Mouse (Mus musculus) midbrain, embryonic 15.5 days (tissue): ENCODE data around the gene Zfp40. TPM values are rescaled to one million over a fixed set of nuclear protein-coding genes. Genes with fewer than 3 reads are reported as not detected.
"Not testable (repeated sequence)": the region's sequence is repeated elsewhere in the genome, so short reads cannot be mapped to it uniquely, and the experiment has no call there.

Experiments
- ATAC-seq: fragments of 200-750 bp; cut with Nextera tagmentation; replicated peaks from 2 replicates; pipeline ENCODE4 v1.8.0; 2017; ENCODE audit warnings: moderate TSS enrichment
- H3K27ac ChIP-seq: fragments of 300-500 bp; sonication (generic); 2 replicates; pipeline ENCODE4 v1.5.1; 2015; ENCODE audit warnings: mild to moderate bottlenecking, inconsistent platforms
- H3K27me3 ChIP-seq: fragments of 300-500 bp; sonication (generic); replicated peaks from 2 replicates; pipeline ENCODE4 v1.6.1; 2015; ENCODE audit warnings: inconsistent platforms
- H3K36me3 ChIP-seq: fragments of 300-500 bp; sonication (generic); replicated peaks from 2 replicates; pipeline ENCODE4 v1.6.1; 2015; ENCODE audit warnings: inconsistent platforms
- H3K4me1 ChIP-seq: fragments of 300-500 bp; sonication (generic); 2 replicates; pipeline ENCODE4 v1.6.1; 2015; ENCODE audit warnings: inconsistent platforms
- H3K4me2 ChIP-seq: fragments of 300-500 bp; sonication (generic); 2 replicates; pipeline ENCODE4 v1.6.1; 2015; ENCODE audit warnings: inconsistent platforms, mild to moderate bottlenecking, moderate library complexity
- H3K4me3 ChIP-seq: fragments of 300-500 bp; sonication (generic); 2 replicates; pipeline ENCODE4 v1.5.1; 2015; ENCODE audit warnings: mild to moderate bottlenecking, inconsistent platforms
- H3K9ac ChIP-seq: fragments of 300-500 bp; sonication (generic); 2 replicates; pipeline ENCODE4 v1.6.1; 2015; ENCODE audit warnings: mild to moderate bottlenecking, inconsistent platforms
- H3K9me3 ChIP-seq: fragments of 300-500 bp; sonication (generic); 2 replicates; pipeline ENCODE4 v1.6.1; 2016; ENCODE audit warnings: inconsistent platforms
- WGBS: fragments of 180-500 bp; shearing (Covaris S2); methylation state at CpG from one replicate; pipeline ENCODE4 v1.1.7; 2015; ENCODE audit warnings: mixed read lengths; 5-methylcytosine and 5-hydroxymethylcytosine counted together
- polyA plus RNA-seq: library from polyadenylated mRNA; unstranded; fragments of >200 nt; fragmentation: Nextera tagmentation; extraction: Ambion mirVana; gene quantifications from 2 replicates; pipeline ENCODE4 v1.2.1, GENCODE M21; 2015

The Zfp40 gene
- 25.4 and 29.9 TPM in 2 replicates for polyA plus RNA-seq

GRCm38 (mm10) chr17:23192453-23193379 is at the start of gene Zfp40:
Zfp40 (minus strand) TSS chr17:23193252.
- peak within 1 kb of the TSS; percentile 69 for H3K4me3 ChIP-seq
- 3% methylated on average over 27 of the region's 27 CpGs for WGBS
- H3K4me1 ChIP-seq = peaks cover 13% of the 10 kb centered on the region
- H3K4me2 ChIP-seq = peak within 1 kb of the TSS; percentile 84
- H3K36me3 ChIP-seq = no peaks in the 10 kb centered on the region; the same call in 1 of the 2 replicates
- peak; percentile 100 for ATAC-seq
- H3K27ac ChIP-seq = peak within 1 kb of the TSS; percentile 82
- H3K27me3 ChIP-seq = no peaks in the 10 kb centered on the region
- peak within 1 kb of the TSS; percentile 68 for H3K9ac ChIP-seq
- no peaks in the 10 kb centered on the region for H3K9me3 ChIP-seq

GRCm38 (mm10) chr17:23218320-23218719 is 25.3 kb upstream of the Zfp40 start:
- no peak for ATAC-seq
- Histone ChIP-seq H3K4me1 (no peaks in the 10 kb centered on the region), H3K9me3 (no peaks in the 10 kb centered on the region; the same call in 1 of the 2 replicates), H3K27me3 (no peaks in the 10 kb centered on the region), H3K4me3 (no peak overlapping the region), H3K9ac (no peak overlapping the region), H3K27ac (no peak overlapping the region), H3K36me3 (no peaks in the 10 kb centered on the region), H3K4me2 (no peak overlapping the region)
- WGBS = 89% methylated on average over 2 of the region's 2 CpGs

DNA sequence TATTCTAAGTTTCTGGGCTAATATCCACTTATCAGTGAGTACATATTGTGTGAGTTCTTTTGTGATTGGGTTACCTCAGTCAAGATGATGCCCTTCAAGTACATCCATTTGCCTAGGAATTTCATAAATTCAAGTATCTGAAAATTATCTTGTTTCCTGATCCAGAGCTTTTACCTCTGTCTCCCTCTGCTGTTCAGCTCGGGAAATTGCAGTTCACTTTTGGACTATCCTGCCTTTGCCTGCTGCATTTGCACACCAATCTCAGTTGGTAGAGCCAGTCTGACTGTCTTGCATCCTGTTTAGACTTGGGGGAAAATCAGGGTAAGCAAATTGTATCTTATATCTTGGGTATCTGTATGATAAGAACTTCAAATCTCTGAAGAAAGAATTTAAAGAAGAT is 6.8 kb upstream of the Zfp40 start:
- H3K4me1 ChIP-seq, H3K4me2 ChIP-seq, H3K9ac ChIP-seq, H3K27me3 ChIP-seq, H3K4me3 ChIP-seq, H3K9me3 ChIP-seq, H3K36me3 ChIP-seq, ATAC-seq, H3K27ac ChIP-seq: not testable (repeated sequence)
- 2% methylated on average over 1 of the region's 1 CpGs for whole genome bisulfite sequencing

DNA sequence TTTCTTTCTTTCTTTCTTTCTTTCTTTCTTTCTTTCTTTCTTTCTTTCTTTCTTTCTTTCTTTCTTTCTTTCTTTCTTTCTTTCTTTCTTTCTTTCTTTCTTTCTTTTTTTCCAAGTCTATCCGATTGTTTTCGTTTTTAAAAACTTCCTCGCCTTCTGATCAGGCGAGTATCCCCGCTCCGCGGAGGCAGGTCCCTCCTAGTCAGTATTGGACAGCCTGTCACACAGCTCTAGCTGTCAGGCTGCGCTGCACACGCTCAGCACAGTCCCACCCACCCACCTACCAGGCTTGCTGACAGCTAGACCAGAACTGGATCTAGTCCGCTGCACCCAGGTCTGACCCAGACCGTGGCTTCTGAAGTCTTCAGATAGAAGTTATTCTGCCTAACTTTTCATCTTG is 389 bp upstream of the Zfp40 start:
- Histone ChIP-seq H3K4me2 (peak overlapping the region; percentile 84), H3K9ac (peak overlapping the region; percentile 44; the same call in 1 of the 2 replicates), H3K27me3 (no peaks in the 10 kb centered on the region), H3K4me1 (peaks cover 13% of the 10 kb centered on the region), H3K27ac (peak overlapping the region; percentile 63), H3K36me3 (no peaks in the 10 kb centered on the region), H3K9me3 (no peaks in the 10 kb centered on the region), H3K4me3 (peak overlapping the region; percentile 69)
- ATAC-seq = peak; percentile 95
- under 1% methylated on average over 11 of the region's 11 CpGs for WGBS

GRCm38 (mm10) chr17:23187680-23188079 is 5.4 kb downstream of the Zfp40 start:
- Histone ChIP-seq H3K9me3 (no peaks in the 10 kb centered on the region), H3K4me2 (no peak overlapping the region), H3K4me1 (peaks cover 13% of the 10 kb centered on the region), H3K27me3 (no peaks in the 10 kb centered on the region), H3K9ac (no peak overlapping the region), H3K36me3 (peaks cover 20% of the 10 kb centered on the region), H3K27ac (no peak overlapping the region), H3K4me3 (no peak overlapping the region)
- no peak for ATAC-seq
- WGBS = 83% methylated on average over 2 of the region's 2 CpGs

Other genes starting within 250 kb of the Zfp40 start
- not detected in 2 replicates for gene Vmn2r-ps130, start 132.1 kb downstream of the Zfp40 start, polyA plus RNA-seq
- gene Vmn2r114, start 119.3 kb upstream of the Zfp40 start, polyA plus RNA-seq = not detected in 2 replicates
- not detected in 2 replicates for gene Vmn2r115, start 150.5 kb upstream of the Zfp40 start, polyA plus RNA-seq
- gene Vmn2r116, start 191.4 kb upstream of the Zfp40 start, polyA plus RNA-seq = not detected in 2 replicates